Mouse (Mus musculus) heart, postnatal 4 days (tissue): Measurements from ENCODE around the gene Mfge8. TPM values are rescaled to one million over a fixed set of nuclear protein-coding genes. Genes with fewer than 3 reads are reported as not detected.
A peak's percentile ranks its signal among the peaks of the same experiment; 100 is the strongest.

ENCODE experiments used
- DNase-seq: peaks from one replicate; pipeline ENCODE4 v3.0.0; 2021
- total RNA-seq, 2 experiments: library from RNA; stranded (reverse); gene quantifications; 2 replicates each; pipeline ENCODE4 v1.2.3; 2021

Gene Mfge8
- 100 to 1,000 TPM; 177 to 178 TPM for total RNA-seq

DNA sequence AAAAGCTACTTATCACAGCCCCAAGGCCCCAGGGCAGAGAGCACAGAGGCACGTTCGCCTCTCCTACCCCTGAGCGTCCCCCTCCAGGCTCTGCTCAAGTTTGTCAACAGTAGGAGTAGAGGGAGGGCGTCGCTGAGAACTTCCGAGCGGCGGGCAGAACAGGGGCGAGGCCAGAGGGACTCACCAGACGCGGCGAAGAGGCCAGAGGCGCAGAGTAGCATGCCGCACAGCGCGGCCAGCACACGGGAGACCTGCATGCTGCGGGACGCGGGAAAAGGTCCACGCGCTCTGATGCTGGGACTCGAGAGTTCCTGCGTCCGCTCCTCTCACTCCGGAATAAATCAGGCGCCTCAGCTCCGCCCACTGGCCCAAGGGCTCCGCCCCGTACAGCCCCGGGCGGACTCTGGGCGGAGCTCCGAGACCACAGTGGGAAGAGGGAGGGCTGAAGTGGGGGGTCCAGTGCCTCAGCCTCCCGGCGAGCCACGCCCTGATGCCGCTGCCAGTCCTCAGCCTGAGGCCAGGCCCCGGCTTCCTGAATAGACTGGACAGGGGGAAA, at the start of gene Mfge8:
Mfge8 (minus strand) TSS at position 350 of the 556 bp plus-strand sequence.
- DNase-seq, result peak; percentile 95

DNA sequence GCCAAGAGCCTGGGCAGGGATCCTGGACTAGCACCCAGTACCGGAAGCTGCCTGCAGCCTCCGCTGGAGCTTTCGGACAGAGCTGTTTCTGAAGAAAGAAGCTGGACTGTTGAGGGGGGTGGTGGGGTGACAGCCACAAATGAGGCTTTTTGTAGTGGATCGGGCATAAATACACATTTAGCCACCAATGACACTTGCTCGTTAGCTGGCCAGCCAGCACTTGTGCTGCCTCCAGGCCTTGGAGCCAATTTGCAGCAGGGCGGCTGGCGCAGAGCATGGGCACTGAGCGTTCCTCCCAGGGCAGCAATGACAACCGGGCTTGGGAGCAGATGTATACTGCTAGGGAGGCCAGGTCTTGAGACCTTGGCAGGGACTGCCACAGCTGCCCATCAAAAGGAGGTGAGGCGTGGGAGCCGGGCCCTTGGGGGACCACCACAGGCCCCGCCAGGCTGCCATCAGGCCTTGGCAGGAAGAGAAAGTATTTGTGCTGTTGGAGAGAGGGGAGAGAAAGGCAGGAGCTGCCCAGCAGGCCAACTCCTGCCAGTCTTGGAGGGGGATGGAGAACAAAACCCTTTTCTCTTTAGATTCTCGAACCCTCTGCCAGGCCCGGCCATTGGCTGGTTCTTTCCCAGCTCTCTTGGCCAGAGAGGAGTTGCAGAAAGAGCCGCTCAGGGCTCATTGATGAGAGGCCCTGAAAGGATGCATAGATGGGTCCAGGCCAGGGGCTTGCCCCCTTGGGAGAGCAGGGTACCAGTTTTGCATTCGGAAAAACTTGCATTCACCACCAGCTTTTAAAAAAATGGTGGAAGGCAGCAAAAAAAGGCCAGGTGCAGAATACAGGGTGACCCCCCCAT, 45.9 kb upstream of the Mfge8 start:
- DNase-seq, result no peak

DNA sequence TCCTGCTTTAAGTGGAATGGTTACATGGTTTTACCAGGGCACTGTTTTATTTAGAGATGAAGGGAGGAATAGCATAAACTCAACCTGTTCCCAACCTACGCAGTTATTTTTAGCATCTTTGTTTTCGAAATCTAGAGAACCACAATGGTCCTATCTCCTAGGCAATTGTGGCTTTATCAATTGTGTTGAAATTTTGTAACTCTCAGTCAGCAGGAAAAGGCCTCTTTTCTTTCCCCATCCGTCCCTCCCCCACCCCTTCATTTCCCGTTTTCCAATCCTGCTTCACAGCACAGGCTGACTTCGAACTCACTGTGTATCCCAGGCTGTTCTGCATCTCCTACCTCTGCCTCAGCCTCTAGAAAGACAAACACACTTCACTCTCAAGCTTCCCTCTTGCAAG, 45.1 kb upstream of the Mfge8 start:
- no peak for DNase-seq

DNA sequence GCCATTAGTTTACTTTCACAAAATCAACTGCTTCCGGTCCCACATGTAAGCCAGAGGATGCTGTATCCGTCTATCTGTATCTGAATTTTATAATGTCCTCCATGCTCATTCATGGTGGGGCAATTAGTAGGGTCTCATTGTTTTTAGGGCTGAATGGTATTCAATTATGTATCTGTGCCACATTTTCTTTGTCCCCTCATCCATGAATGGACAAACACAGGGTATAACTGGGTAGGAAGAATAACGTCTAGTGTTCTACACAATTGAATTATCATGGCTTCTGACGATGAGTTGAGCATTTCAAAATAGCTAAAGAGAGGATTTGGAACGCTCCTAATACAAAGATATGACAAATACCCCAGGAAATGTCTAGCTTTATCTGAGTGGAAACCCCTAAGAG, 42.6 kb upstream of the Mfge8 start:
- no peak for DNase-seq

DNA sequence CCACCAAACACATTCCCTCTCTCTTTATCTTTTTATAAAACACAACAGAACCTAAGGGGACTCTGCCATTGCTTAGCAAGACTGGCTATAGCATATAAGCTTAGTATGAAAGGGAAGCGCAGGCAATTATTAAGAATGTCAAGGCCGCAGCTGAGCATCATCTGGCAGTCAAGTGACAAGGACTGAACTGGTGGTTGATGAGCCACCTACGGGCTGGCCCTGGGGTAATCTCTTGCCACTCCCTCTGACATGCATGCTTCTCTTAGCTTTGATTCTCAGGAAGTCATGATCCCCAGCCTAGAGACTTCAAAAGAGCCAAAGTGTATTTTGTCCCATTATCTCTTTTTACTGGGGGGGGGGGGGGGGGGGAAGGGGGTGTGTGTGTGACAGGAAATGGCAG, 41.7 kb upstream of the Mfge8 start:
- no peak for DNase-seq

DNA sequence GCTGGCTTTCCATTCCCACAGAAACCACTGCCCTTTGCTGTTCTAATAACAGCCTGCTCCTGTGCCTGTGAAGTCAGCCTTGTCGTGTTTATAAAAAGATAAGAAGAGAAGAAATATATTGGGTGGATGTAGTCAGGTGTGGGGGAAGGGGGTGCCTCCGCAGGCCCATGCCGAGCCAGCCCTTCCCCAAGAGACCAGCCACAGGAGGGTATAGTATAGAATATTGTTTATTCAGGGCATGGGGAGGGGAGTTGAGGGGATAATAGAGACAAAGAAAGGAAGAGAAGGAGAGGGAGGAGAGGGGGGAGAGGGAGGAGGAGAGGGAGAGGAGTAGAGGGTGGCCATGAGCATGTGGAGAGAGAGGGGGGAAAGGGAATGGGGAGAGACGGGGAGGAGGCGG, 40.4 kb upstream of the Mfge8 start:
- no peak for DNase-seq

DNA sequence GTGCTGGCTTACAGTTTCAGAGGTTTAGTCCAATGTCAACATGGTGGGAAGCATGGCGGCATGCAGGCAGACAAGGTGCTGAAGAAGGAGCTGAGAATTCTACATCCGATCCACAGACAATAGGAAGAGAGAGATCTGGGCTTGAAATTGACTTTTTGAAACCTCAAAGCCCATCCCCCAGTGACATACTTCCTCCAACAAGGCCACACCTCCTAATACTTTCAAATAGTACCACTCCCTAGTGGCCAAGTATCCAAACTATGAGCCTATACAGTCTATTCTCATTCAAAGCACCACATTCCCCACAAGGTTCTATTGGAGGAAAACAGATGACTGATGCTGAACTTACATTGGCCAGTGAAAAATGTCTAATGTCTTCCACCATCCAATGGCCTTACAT, 38.7 kb upstream of the Mfge8 start:
- DNase-seq, result no peak

DNA sequence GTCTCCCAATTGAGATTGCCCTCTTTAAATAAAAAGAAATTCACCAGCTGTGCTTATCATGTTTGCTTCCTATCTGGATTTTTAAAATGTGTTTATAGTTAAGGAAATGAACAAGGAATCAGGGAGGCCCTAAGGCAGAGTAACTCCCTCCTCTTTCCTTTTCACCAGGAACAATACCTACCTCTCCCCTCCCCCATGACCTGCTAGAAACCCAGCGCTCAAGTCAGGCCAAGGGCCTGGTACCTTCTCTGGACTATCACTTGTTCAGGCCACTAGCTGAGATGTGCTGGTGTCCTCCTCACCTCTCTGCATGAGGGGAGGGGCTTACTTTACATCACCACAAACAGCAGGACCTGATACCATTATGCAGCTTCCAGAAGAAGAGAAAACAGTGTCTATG, 34.6 kb upstream of the Mfge8 start:
- no peak for DNase-seq

DNA sequence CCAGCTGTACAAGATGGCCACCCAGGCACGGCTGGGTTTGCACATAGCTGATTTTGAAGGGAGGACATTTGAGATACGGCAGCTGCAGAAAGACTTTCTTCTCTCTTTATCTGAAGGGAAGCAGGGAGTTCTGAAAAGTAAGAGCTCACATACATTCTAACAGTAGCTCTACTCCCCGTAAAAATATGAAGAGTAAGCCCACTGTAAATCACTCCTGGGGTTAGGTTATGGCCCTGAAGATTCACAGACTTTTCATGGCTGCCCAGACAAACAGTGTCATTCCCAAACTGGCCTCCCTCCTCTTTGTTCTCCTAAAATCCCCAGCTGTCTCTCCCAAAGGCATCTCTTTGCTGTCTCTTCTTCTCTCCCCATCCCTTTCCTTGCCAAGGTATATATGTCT, 24.9 kb upstream of the Mfge8 start:
- DNase-seq, result no peak

DNA sequence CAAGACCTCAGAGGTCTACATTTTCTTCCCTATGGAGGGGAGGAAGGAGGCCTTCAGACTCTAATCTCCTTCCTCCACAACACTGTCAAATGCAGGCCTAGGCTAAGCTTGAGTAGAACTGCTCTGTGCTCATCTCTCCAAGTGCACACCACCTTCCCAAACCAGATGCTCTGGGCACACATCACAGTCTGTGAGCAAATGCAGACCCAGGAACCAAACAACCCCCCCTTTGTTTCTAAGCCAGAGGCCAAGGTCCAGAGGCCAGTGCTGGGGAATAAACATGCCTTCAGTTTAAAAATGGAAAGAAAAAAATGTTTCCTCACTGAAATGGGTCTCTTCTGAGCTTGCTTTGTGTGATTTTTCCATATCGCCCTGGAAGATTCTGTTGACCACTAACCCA, 22.9 kb upstream of the Mfge8 start:
- no peak for DNase-seq

DNA sequence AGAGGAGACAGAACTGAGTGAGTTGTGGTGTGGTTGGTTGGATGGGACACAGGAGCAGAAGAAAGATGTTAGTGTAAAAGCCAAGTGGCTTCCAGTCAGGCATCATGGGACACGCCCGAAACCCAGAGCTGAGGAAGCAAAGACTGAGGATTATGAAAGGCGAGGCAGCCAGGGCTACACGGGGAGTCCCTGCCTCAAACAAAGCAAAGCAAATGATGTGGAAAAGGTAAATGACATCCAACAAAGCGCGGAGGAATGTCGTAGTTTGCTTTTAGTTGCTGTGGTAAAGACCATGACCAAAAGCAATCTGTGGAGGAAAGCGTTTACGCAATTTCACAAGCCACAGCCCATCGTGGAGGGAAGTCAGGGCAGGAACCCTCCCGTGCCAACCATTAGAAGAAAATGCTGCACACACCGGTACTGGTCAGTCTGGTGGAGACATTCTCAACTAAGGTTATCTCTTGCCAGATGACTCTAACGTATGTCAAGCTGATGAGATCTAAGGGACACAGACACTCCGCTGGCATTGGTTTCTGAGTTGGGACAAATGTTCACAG, 18.2 kb upstream of the Mfge8 start:
- DNase-seq, result no peak

DNA sequence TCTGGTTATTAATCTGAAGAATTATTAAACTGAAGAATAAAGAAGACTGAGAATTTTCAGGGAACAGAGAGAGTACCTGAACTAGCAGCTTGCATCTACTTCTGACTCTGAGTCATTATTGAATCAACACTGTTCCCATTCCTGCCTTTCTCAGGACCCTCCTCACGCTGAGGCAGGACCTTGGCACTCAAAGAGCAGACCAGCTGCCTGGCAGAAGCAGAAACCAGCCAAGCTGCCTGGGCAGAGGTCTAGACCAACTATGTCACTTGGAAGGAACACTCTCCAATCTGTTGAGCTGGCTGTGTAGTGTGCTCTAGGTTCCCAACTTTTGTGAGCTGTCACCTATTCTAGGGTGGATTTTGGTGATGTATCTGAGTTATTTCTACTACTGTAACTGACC, 10.5 kb upstream of the Mfge8 start:
- DNase-seq, result no peak

DNA sequence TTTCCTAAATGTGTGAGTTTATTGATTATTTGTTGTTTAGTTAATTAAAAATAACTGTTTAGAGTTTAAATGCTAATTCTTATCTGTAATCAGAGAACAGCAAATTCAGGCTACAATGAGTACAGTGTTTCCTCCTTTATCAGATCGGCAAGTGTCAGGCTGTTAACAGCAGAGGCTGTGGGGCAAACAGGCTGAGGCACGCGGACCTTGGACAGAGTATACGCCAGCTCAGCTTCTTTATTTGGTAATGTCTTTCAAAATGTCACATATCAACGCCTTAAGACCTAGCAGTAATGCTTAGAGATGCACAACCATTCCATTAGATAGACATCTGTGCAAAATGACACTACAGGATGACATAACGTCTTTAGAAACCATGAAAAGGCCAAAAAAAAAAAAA, 662 bp upstream of the Mfge8 start:
- DNase-seq, result no peak

DNA sequence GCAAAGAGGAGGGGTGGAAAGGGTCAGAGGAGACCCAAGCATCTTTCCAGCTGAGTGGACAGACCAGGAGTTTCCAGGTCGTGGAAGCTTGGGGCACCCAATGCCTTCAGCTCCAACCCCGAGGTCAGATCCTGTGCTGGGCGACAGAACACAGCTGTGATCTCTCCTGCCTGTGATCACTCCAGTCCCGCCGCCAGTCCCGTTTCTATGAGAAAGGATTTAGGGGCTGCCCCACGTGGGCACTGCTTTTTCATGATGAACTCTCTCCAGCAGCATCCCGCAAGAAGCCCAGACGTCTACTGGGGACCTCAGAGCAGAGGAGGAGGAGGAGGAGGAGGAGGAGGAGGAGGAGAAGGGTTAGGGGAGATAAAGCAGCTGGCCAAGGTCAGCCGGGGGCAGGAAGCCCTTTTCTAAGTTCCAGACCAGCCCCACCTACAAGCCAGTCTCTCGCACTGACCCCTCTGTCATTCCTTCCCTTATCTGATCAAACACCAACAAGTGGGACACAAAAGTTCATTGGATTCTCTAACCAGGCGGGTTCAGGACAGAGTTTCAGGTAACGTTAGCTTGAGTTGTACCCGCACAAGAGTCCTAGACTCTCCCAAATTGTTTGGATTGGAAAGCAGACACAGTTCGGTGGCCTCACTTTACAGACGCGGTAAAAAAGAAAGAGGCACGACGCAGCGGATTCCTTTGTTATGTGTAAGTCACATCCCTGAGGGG, 768 bp downstream of the Mfge8 start:
- peak; percentile 33 for DNase-seq

DNA sequence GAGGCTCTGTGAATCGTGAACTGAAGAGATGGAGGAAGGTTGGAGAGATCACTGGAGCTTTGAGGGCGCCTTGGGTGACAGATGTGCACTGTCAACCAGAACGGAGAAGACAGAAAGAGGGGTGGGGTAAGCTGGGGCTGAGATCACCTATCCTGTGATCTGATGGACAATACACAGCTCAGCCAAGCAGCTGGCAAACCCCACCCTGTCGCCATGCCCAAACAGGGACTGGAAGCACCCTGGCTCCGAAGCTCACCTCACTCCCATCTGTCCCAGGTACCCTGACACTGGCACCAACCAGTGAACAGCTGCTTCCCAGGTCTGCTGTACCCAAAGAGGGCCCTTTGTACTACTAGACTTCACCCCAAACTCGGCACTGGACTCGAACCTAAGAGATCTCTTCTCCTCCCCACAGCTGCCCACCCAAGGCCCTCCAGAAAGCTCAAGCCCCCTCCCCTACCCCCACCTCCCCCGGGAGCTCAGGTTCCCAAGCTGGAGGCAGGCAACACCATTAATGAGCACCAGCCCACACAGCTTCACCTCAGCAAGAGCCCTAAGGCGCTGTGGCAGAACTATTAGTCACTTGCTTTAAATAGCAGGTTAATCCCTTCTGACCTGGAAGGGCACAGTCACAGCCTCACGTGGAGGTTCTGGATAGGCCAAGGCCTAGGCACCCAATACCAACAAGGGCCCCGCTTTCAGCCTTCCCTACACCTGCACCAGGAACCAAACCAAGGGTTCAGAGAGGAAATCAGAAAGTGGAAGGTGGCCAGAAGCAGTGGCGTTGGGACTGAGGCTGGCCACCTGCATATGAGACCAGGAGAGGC, 1.6 kb downstream of the Mfge8 start:
- DNase-seq, result peak; percentile 43

DNA sequence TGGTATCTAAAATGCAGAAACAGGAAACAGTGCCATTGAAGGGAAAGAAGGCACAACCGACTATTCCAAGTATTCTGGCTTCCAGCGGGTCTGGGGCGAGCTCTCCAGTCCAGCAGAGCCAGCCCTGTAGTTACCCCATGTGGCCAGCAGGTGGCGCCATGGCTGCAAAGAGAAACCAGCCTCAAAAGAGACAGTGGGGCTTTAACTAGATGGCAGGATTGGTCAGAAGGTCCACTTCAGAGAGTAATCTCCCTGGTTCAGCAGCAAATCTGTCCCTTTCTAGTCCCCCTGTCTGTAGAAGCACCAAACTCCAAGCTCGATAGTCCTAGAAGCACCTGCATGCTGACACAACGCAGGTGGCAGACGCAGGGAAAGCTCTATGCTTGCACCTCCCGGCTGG, 8.0 kb downstream of the Mfge8 start:
- peak; percentile 91 for DNase-seq

DNA sequence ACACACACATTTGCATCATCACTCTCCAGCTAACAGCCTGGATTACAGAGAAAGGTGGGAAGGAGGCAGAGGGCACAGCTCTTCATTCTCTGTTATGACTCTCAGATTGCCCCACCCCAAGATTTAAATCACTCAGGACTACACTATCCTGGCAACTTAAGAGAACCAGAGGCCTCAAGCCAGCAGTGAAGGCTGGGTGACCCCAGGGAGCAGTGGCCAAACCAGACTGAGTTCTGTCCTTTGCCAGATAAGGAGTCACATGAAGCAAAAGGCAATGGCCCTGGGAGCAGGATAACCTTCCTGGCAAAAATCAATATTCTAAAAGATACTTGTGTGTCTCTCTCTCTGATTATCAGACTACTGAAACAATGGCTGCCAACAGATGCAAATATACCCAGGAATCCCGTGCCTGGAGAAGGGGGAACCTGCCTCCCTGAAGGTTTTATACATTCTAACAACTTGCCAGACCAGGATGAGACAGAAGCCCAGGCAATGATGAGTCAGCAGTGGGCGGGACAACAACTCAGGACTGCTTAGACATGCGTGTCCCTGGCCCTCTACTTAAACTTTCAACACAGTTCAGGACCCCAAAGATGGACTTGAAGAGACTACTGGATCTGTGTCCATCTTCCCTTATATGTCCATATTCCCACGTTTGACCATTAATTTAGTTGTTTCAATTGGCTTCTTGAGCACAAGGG, 8.8 kb downstream of the Mfge8 start:
- no peak for DNase-seq

DNA sequence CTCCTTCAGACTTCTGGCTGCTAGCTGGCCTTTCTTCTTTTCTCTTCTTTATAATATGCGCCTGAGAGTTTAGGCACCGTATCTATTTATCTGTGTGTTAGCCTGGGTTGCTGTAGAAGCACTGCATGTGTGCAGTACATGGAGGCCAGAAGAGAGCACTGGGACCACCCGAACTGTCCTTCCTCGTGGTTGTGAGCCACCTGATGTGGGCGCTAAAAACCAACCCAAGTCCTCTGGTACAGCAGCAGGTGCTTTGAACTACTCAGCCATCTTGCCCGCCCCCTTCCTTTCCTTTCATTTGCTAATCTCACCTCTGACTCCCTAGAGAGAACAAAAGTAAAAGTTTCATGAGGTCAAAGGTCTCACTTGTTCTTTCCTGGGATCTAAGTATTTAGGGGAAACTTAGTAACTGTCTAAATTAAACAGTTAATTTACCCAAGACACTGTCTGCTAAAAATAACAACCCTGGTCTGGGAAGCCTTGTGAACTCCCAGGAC, 9.5 kb downstream of the Mfge8 start:
- no peak for DNase-seq

DNA sequence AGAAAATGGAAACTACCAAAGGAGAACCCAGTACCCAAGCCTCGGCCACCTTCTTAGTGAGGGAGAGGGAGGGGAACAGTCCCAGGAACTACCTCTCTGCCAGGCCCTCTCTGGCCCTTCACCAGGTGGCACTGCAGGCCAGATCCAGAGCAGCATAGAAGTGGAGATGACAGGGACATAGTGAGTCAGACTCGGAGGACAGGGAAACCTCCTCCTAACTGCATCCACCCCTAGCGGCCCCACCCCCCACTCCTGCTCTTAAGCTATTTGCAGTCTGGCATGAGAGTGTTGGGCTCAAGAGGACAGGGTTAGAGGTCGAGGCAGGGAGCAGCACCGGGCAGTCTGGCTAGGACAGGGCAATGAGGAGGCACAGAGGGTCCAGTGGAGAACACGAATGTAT, 15.5 kb downstream of the Mfge8 start:
- peak; percentile 36 for DNase-seq

DNA sequence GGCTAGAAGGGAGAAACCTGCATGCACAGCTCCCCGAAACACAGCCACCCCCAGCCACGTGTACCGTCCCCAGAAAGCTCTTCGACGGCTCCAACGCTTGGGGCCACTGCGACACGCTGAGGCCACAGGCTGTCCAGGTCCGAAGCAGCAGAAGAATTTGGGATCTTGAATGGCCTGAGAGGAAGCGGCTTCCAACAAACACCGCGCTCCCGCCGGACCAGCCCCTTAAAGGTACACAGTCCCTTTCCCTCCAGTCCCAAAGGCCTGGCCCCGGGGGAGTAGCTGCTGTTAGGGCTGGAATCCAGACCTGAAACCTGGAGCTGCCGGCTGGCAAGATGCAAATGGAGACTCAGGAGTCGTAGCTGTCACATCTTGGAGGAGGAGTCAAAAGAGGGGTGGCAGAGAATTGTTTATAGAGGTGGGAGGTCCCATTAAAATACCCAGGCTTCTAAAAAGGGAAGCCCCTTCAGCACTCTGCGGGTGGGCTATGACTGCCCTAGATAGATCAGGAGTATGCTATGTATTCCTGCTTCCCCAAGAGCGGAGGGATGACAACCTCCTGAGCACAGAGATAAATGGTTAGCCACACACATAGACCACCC, 17.9 kb downstream of the Mfge8 start, which contains the start of gene Hapln3:
Hapln3 (minus strand) TSS at position 176 of the 602 bp plus-strand sequence.
- DNase-seq, result peak; percentile 53

DNA sequence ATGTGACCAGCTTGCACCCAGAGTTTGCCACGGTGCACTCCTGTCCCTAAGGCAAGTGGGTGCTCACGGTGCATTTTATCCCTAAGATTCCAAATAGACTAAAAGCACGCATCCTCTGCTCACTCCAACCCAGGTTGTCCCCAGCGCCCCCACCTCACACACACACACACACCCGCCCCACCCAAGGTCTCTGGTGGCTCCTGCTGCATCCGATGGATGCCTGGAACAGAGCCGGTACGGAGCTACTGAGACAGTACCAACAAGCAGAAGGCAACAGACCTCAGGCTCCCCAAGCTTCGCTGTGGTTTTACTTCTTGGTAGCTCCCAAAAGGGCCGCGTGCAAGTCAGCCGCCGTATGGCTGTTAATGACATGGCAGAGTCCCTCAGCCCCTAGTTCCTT, 18.5 kb downstream of the Mfge8 start:
- no peak for DNase-seq
